Mouse (Mus musculus): ENCODE measurements around the gene Mib2. TPM values are rescaled to one million over a fixed set of nuclear protein-coding genes. Genes with fewer than 3 reads are reported as not detected.
"Not testable (repeated sequence)": the region's sequence is repeated elsewhere in the genome, so short reads cannot be mapped to it uniquely, and the experiment has no call there.

Mib2 gene
- total RNA-seq (2021): 10 to 100 TPM; 25.3 to 29.9 TPM

GRCm38 (mm10) chr4:155668689-155669597 is at the start of gene Mib2:
Gene Mib2, minus strand, starts transcription at chr4:155669198.
- peak; percentile 95 to 98 for DNase-seq
- intact Hi-C loops (cut with DNase I): loop anchor here (5.0 kb wide), 1 partner anchor 42 kb away; no protein-coding TSS in a partner anchor

DNA sequence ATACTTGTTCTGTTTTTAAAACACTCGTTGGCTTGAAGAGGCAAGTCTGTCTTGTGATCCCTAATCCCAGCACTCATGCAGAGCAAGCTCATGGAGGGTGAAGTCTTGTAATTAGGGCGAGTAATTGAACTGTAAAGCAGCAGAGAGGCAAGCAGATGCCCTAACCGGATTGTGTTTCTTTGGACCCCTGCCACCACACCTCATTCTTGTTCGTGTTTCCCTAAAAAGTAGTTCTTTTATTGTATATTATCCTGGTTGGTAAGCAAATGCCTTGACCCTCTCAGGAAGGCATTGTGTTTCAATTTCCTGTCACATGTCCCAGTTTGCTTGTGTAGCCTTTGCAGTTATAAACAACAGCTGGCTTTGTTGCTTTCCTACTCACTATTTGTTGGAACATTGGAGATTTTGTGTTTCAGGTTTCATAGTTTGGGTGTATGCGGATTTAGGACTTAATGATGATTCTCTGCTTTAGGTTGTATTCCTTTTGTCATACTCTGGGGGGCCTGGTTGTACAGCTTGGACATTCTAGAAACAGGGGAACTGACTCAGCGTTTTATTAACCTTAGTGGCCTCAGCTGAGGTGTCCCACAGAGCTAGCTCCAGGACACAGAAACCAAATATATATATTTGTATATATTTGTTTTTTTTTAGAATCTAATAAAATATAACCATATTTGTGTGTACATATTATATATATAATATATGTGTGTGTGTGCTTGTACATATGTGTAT is 41.7 kb upstream of the Mib2 start:
- intact Hi-C loops (cut with DNase I): no loop called here
- DNase-seq: no peak

GRCm38 (mm10) chr4:155708988-155709387 is 40.0 kb upstream of the Mib2 start:
- no peak for DNase-seq
- intact Hi-C loops (cut with DNase I): no loop called here

DNA sequence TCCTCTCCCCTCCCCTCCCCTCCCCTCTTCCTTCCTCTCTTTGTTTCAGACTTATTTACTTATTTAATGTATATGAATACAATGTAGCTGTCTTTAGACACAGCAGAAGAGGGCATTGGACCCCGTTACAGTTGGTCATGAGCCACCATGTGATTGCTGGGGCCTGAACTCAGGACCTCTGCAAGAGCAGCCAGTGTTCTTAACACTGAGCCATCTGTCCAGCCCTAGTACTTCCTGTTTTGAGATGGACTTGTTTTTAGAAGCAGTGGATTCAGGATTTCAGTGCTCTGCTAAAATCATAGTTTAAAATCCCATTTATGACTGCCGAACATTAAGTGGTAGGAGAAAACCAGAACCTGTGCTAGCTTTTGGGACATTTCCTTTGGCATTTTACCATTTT is 39.6 kb upstream of the Mib2 start:
- intact Hi-C loops (cut with DNase I): no loop called here
- no peak for DNase-seq

- intact Hi-C loops (cut with DNase I): loop anchor here (2.0 kb wide), 1 partner anchor 81 kb away; the partner anchor contains the start of gene Cdk11b
- no peak for DNase-seq
Observed at GRCm38 (mm10) chr4:155705592-155705929, 36.6 kb upstream of the Mib2 start.

DNA sequence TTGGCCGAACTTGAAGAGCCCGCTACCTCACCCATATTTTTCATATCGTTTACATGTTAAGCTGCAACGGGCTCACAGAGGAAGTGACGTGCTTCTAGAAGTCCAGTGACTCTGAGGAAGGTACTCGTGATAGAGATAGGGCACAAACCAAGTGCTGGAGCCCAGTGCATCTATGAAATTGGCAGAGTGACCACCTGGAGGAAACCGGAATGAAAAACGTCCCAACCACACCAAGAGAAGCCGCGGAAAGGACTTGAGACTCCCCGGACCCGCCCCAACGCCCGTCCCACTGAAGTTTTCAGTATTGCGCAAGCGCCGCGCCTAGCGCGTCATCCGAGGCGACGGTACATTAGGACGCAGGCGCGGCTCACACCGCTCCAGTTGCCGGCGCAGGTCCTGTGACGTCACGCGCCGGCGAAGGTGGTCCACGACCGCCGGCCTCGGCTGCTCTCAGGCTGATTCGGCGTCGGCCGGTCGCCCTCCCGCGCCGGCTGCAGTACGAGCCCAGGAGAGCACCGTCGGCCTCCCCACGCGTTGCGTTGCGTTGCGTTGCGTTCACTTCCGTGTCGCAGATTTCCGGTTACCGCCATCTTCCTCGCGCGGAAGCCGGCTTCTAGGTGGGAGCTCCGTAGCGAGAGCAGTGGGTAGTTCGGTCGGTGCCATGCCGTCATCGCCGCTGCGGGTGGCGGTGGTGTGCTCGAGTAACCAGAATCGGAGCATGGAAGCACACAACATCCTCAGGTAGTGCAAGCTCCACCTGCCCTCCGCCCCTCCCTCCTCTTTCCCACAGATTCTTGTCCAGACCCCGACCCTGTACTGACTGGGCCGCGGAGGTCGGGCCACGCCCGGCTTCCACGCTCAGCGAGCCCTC is 36.0 kb upstream of the Mib2 start, which contains the start of gene Ssu72:
Gene Ssu72 (plus strand): TSS at position 80 of the 871 bp plus-strand sequence.
- DNase-seq: peak; percentile 94 to 99
- intact Hi-C loops (cut with DNase I): loop anchor here (2.0 kb wide), 1 partner anchor 80 kb away; the partner anchor contains the start of gene Cdk11b

- intact Hi-C loops (cut with DNase I): no loop called here
- DNase-seq: no peak
Observed at GRCm38 (mm10) chr4:155703425-155703929, 34.5 kb upstream of the Mib2 start.

DNA sequence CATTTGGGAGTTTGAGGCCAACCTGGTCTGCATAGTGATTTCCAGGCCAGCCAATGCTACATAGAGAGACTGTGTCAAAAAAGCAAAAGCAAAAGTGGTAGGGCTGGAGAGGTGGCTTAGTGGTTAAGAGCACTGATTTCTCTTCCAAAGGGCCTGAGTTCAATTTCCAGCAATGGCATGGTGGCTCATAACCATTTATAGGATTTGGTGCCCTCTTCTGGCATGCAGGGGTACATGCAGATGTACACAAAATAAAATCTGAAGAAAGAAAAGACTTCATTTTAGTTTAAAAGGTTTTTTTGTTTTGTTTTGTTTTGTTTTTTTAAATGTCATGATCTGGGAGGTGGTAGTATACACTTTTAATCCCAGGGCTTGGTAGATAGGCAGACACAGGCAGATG is 31.4 kb upstream of the Mib2 start:
- intact Hi-C loops (cut with DNase I): loop anchor here (2.0 kb wide), 1 partner anchor 220 kb away; no protein-coding TSS in a partner anchor
- DNase-seq: no peak

DNA sequence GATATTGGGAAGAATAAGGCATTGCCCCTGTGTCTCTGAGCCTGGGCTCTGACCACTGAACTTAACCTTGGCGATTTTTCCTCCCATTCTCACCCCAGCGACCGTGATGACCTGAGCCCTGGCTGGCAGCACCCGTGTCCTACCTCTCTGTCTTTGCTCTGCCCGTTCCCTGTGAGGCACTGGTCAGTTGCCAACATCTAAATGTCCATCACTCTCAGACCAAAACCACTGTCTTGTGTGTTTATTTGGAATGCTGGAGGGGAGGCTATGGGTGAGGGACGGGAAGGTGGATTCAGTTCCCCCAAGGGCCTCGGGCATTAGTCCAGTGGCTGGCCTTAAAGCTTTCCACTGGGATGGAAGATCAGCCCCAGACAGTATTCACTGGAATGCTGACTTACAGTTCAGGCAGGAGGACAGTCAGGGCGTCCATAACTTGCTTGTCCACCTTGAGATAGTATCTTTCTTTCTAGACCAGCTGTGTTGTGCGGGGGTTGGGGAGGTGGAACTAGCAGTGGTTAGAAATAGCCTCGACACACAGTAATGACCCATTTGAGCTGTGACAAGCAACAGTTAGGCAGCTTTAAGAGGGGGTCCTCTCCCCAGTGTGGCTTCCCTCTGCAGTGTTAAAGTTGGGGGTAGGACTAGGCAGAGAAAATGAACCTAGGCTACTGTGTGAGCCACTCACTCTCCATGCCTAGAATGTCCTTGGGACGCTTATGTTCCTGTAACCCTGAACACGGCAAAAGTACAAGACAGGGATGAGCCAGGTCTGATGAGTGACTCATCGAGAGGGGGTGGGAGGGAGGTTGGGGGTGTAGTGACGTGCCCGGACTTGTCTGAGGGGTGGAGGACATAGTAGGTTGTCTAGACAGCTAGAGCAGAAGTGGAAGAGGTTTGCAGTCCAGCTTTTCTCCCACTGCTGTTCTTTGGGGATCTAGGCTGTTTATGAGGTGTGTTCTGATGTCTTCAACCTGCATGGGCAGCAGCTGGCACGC is 27.6 kb upstream of the Mib2 start:
- intact Hi-C loops (cut with DNase I): no loop called here
- DNase-seq: no peak

DNA sequence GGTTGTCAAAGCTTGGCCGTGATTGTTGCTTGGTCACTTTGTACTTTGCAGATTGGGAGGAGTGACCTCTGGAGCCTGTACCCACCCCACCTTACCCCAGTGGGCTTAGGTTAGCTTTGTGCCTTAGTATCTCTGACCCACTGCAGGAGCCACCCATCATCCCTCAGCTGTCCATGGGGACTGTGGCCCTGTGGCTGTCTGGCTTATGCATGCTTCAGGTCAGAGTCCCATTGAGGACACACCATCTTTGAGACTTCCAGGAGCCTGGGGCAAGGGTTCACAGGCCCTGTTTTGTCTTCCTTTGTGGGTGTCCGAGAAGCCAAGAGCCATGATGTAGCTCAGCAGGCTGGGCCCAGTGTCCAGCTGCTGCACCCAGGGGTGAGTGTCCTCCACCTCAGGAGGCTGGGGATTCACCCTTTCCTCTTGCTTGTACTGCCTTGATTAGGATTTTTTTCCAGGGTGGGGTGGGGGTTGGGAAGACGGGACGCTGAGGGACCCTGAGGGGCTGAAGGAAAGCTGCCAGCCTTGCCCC is 26.6 kb upstream of the Mib2 start:
- intact Hi-C loops (cut with DNase I): no loop called here
- DNase-seq: no peak

DNA sequence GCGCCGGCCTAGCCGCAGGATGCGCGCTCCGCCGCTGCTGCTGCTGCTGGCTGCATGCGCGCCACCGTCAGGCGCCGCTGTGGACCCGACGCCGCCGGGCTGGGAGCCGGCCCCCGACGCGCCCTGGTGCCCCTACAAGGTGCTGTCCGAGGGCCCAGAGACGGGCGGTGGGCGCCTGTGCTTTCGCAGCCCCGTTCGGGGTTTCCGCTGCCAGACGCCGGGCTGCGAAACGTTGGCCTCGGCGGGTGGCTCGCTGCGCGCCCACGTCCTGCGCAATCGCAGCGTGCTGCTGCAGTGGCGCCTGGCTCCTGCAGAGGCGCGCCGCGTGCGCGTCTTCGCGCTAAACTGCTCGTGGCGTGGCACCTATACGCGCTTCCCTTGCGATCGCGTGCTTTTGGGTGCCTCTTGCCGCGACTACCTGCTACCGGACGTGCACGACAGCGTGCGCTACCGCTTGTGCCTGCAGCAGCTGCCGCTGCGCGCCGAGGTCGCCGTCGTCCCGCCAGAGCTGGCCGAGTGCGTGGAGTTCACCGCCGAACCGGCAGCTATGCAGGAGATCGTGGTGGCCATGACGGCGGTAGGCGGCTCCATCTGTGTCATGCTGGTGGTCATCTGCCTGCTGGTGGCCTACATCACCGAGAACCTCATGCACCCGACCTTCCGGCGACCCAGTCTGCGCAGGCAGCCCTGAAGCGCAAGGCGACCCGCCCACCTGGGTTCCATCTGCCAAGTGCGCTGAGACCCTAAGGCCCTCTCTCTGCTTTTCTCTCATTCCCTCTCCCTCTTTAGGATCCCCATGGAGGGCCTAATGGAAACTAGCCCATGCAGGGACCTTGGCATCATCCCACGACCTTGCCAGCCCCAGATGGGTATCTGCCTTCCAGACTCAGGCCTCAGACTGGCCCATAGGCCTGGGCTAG is 25.7 kb upstream of the Mib2 start:
- intact Hi-C loops (cut with DNase I): no loop called here

GRCm38 (mm10) chr4:155694111-155694481 is 25.1 kb upstream of the Mib2 start, which contains the start of gene Fndc10:
Gene Fndc10, plus strand, starts transcription at chr4:155694342.
- peak in 1 of 2 experiments; percentile 68 for DNase-seq

More for the DNA sequence above, 25.7 kb upstream of the Mib2 start:
- DNase-seq: peak; percentile 56 to 73

GRCm38 (mm10) chr4:155692421-155692820 is 23.4 kb upstream of the Mib2 start:
- DNase-seq: no peak
- intact Hi-C loops (cut with DNase I): no loop called here

More at GRCm38 (mm10) chr4:155694111-155694481, 25.1 kb upstream of the Mib2 start, which contains the start of gene Fndc10:
- intact Hi-C loops (cut with DNase I): no loop called here

GRCm38 (mm10) chr4:155690571-155691375 is 21.8 kb upstream of the Mib2 start:
- DNase-seq: no peak
- intact Hi-C loops (cut with DNase I): no loop called here

- DNase-seq; intact Hi-C loops (cut with DNase I): not testable (repeated sequence)
Observed at GRCm38 (mm10) chr4:155687764-155688163, 18.8 kb upstream of the Mib2 start.

DNA sequence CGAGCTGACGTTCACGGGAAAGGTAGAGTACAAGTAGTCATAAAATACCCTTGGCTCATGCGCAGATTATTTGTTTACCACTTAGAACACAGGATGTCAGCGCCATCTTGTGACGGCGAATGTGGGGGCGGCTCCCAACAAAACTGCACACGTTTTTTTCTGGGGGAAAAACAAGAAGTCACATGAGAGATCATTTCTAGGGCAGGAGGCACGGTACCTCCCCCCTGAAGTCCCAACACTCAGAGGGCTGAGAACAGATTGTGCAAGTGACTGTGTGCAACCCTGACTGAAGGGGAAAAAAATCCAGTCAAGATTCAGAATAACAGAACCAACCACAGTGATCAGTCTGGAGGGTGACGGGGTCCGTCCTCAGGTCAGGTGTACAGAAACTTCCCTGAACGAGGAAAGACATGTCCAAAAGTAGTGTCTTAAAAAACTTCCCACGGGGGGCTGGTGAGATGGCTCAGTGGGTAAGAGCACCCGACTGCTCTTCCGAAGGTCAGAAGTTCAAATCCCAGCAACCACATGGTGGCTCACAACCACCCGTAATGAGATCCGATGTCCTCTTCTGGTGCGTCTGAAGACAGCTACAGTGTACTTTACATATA is 14.8 kb upstream of the Mib2 start:
- intact Hi-C loops (cut with DNase I); DNase-seq: not testable (repeated sequence)
